Mouse (Mus musculus): ENCODE measurements around the gene Fgf11. TPM values are rescaled to one million over a fixed set of nuclear protein-coding genes. Genes with fewer than 3 reads are reported as not detected.

Fgf11 gene
- polyA plus RNA-seq (2014; fragmentation: Nextera tagmentation; extraction: Ambion mirVana) = 4.3 TPM in 2 replicates

DNA sequence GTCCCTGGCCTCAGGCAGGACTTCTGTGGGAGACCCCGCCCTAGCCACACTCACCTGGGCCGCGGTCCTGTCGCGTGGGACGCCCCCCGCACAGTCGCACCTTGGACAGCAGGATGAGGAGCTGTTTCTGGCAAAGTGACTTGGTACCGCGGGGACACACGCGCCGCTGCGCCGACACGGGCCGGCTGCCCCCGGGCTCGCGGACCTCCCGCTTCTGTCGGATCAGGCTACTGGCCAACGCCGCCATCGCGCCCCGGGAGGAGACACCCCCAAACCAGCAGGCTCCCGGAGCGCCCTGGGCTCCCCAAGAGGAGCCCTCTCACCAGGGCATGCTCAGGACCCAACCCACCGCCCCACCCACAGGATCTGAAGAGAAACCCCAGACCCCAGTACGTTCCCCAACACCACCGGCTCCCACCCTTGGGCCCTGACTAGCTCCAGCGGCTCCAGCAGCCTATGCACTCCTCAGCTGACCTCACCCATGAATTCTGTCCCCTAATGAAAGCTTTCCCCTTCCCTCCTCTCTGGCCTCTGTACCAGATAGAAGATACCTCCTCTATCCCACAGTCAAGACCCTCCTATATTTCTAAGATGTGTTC, at the start of gene Fgf11:
Gene Fgf11 (minus strand): TSS at position 479 of the 599 bp plus-strand sequence.
- peak within 1 kb of the TSS; percentile 88 for H3K4me2 ChIP-seq (replicated peaks)
- H3K9me3 ChIP-seq (ENCODE audit: control insufficient read depth, low read length) = no peaks in the 10 kb centered on the region
- H3K4me3 ChIP-seq (replicated peaks; ENCODE audit: low read length) = peak within 1 kb of the TSS; percentile 49
- H3K9ac ChIP-seq = peak within 1 kb of the TSS; percentile 70
- no peak for DNase-seq (ENCODE audit: low spot score)
- peak within 1 kb of the TSS; percentile 90 for H3K27ac ChIP-seq
- ATAC-seq (ENCODE audit: low FRiP score) = no peak
- peaks cover 26% of the 10 kb centered on the region for H3K27me3 ChIP-seq (ENCODE audit: control insufficient read depth, insufficient read depth, low read length)
- H3K4me1 ChIP-seq (replicated peaks; ENCODE audit: control insufficient read depth, insufficient read depth, low read length) = peaks cover 37% of the 10 kb centered on the region
- H3K36me3 ChIP-seq (replicated peaks; ENCODE audit: control insufficient read depth, insufficient read depth) = no peaks in the 10 kb centered on the region
- WGBS = 1% methylated on average over 33 of the region's 33 CpGs

DNA sequence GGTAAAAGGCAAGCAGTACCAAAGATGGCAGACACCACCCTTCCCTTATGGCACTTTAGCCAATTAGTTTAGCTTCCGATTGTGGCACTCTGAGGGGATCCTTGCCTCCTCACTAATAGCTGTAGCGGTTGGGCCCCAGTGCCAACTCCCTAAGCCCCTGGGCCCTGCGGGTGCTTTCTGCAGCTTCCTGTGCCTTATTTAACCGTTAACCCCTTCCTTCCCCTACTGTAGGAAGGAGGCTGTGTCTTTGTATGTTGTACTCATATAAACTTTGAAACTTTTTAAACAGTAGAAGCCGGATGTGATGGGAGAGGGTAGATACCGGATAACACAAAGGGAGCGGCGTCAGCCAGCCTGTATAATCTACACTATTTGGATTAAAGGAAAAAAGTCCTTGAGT, 49.1 kb upstream of the Fgf11 start:
- DNase-seq (ENCODE audit: low spot score) = no peak
- H3K9ac ChIP-seq = no peak overlapping the region
- H3K4me2 ChIP-seq (replicated peaks) = no peak overlapping the region
- WGBS = 73% methylated on average over 8 of the region's 8 CpGs
- H3K9me3 ChIP-seq (ENCODE audit: control insufficient read depth, low read length) = no peaks in the 10 kb centered on the region
- peaks cover 18% of the 10 kb centered on the region for H3K4me1 ChIP-seq (replicated peaks; ENCODE audit: control insufficient read depth, insufficient read depth, low read length)
- no peaks in the 10 kb centered on the region for H3K27me3 ChIP-seq (ENCODE audit: control insufficient read depth, insufficient read depth, low read length)
- no peak overlapping the region for H3K4me3 ChIP-seq (replicated peaks; ENCODE audit: low read length)
- ATAC-seq (ENCODE audit: low FRiP score) = no peak
- H3K36me3 ChIP-seq (replicated peaks; ENCODE audit: control insufficient read depth, insufficient read depth) = peaks cover 40% of the 10 kb centered on the region
- H3K27ac ChIP-seq = no peak overlapping the region

DNA sequence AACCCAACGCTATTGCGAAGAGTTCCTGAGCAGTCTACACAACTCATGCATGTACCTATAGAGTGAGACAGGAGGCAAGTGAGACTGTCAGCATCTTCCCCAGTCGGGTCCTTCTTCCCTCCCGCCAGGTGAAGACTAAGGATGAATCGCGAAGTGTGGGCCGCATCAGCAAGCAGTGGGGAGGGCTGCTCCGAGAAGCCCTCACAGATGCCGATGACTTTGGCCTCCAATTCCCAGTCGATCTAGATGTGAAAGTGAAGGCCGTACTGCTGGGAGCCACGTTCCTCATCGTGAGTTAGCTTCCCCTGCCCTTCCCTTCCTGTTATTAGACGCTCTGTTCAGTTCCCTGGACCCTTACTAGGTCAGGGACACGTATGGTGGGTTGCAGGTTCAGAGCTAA, 48.2 kb upstream of the Fgf11 start:
- 92% methylated on average over 15 of the region's 15 CpGs for WGBS
- Histone ChIP-seq H3K36me3 (replicated peaks; ENCODE audit: control insufficient read depth, insufficient read depth) (peaks cover 40% of the 10 kb centered on the region), H3K9me3 (ENCODE audit: control insufficient read depth, low read length) (no peaks in the 10 kb centered on the region), H3K4me3 (replicated peaks; ENCODE audit: low read length) (no peak overlapping the region), H3K27me3 (ENCODE audit: control insufficient read depth, insufficient read depth, low read length) (no peaks in the 10 kb centered on the region), H3K4me1 (replicated peaks; ENCODE audit: control insufficient read depth, insufficient read depth, low read length) (peaks cover 24% of the 10 kb centered on the region), H3K27ac (no peak overlapping the region), H3K4me2 (replicated peaks) (no peak overlapping the region), H3K9ac (no peak overlapping the region)
- ATAC-seq (ENCODE audit: low FRiP score) (no peak), DNase-seq (ENCODE audit: low spot score) (no peak)

DNA sequence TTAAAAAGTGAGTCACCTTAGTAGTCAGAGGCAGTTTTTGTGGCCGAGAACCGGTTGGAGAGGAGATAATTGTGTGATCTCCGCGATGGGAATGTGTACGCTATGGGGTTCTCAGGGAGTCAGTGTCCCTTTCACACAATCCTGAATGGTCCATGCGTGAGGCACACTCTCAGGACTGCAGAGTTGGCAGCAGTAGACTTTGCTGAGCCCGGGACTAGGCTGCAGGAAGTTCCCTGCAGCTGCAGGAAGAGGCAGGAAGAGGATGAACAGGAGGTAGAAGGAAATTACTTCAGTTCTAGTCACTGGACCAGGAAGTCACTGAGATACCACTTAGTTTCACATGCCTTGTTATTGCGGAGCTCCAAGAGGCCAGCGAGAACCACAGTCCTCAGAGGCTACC, 47.5 kb upstream of the Fgf11 start:
- Histone ChIP-seq H3K4me1 (replicated peaks; ENCODE audit: control insufficient read depth, insufficient read depth, low read length) (peaks cover 24% of the 10 kb centered on the region), H3K27me3 (ENCODE audit: control insufficient read depth, insufficient read depth, low read length) (no peaks in the 10 kb centered on the region)
- no peak for DNase-seq (ENCODE audit: low spot score)

DNA sequence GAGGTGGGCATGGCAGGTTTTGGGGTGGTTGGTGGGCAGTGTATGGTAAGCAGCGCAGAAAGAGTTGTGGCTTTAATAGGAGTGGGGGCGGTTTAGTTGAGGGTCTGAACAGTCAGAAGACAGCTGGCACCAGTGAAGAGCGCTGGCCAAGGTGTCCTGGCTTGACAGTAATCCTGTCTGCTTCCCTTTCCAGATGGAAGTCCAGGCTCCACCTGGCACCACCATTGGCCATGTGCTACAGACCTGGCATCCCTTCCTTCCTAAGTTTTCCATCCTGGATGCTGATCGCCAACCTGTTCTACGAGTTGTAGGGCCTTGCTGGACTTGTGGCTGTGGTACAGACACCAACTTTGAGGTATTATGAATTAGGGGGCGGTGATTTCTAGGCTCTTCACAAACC, 46.4 kb upstream of the Fgf11 start:
- peak overlapping the region; percentile 60 for H3K4me3 ChIP-seq (replicated peaks; ENCODE audit: low read length)
- H3K4me1 ChIP-seq (replicated peaks; ENCODE audit: control insufficient read depth, insufficient read depth, low read length) = peaks cover 24% of the 10 kb centered on the region
- no peaks in the 10 kb centered on the region for H3K9me3 ChIP-seq (ENCODE audit: control insufficient read depth, low read length)
- H3K9ac ChIP-seq = peak overlapping the region; percentile 77; the same call in 1 of the 2 replicates
- H3K27ac ChIP-seq = no peak overlapping the region
- peak overlapping the region; percentile 86 for H3K4me2 ChIP-seq (replicated peaks)
- H3K27me3 ChIP-seq (ENCODE audit: control insufficient read depth, insufficient read depth, low read length) = no peaks in the 10 kb centered on the region
- DNase-seq (ENCODE audit: low spot score) (no peak), ATAC-seq (ENCODE audit: low FRiP score) (no peak)
- WGBS = 92% methylated on average over 6 of the region's 6 CpGs
- H3K36me3 ChIP-seq (replicated peaks; ENCODE audit: control insufficient read depth, insufficient read depth) = peaks cover 40% of the 10 kb centered on the region

More for the DNA sequence above, 47.5 kb upstream of the Fgf11 start:
- H3K9ac ChIP-seq = no peak overlapping the region
- peaks cover 40% of the 10 kb centered on the region for H3K36me3 ChIP-seq (replicated peaks; ENCODE audit: control insufficient read depth, insufficient read depth)
- no peak overlapping the region for H3K4me2 ChIP-seq (replicated peaks)
- ATAC-seq (ENCODE audit: low FRiP score) = no peak
- no peak overlapping the region for H3K4me3 ChIP-seq (replicated peaks; ENCODE audit: low read length)
- no peaks in the 10 kb centered on the region for H3K9me3 ChIP-seq (ENCODE audit: control insufficient read depth, low read length)
- no peak overlapping the region for H3K27ac ChIP-seq
- 94% methylated on average over 9 of the region's 9 CpGs for WGBS

DNA sequence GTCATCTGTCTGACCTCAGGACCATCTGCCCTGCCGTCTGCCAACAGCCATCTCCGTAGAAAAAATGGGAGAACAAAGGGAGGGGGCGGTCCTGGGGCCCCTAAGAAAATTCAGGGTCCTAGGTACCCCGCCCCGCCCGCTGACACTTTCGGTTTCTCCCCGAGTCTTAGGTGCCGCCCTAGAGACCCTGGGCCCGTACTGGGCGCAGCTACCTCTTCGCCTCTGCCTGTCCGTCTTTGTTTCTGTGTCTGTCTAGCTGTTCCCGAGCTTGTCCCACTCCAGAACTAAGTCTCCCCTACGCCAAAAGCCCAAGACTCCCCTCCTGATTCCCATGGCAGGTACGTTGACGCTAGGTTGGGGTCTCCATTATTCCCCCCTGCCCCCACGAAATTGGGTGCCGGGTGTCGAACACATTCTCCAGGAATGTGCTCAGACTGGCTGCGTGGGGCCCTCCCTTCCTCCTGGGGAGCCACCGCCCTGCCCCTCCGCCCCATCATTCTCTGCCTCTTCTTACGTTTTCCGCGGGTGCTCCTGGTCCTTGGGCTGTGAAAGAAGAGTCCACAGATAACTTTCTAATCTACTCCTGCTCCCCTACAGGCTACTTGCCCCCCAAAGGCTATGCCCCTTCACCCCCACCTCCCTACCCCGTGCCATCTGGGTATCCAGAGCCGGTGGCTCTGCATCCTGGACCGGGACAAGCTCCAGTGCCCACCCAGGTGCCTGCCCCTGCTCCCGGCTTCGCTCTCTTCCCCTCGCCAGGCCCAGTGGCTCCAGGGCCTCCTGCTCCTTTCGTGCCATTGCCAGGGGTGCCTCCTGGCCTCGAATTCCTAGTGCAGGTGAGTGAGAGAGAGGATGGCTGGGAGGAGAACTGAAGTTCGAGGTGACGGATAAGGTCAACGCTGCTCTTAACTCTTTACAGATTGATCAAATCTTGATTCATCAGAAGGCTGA, 45.4 kb upstream of the Fgf11 start:
- peak; percentile 54 for ATAC-seq (ENCODE audit: low FRiP score)
- H3K9me3 ChIP-seq (ENCODE audit: control insufficient read depth, low read length) = no peaks in the 10 kb centered on the region
- no peaks in the 10 kb centered on the region for H3K27me3 ChIP-seq (ENCODE audit: control insufficient read depth, insufficient read depth, low read length)
- peaks cover 24% of the 10 kb centered on the region for H3K4me1 ChIP-seq (replicated peaks; ENCODE audit: control insufficient read depth, insufficient read depth, low read length)
- 11% methylated on average over 37 of the region's 37 CpGs for WGBS
- peak overlapping the region; percentile 60 for H3K4me3 ChIP-seq (replicated peaks; ENCODE audit: low read length)
- peak overlapping the region; percentile 93 for H3K27ac ChIP-seq
- peak overlapping the region; percentile 77 for H3K9ac ChIP-seq
- peaks cover 40% of the 10 kb centered on the region for H3K36me3 ChIP-seq (replicated peaks; ENCODE audit: control insufficient read depth, insufficient read depth)
- peak overlapping the region; percentile 86 for H3K4me2 ChIP-seq (replicated peaks)
- no peak for DNase-seq (ENCODE audit: low spot score)

DNA sequence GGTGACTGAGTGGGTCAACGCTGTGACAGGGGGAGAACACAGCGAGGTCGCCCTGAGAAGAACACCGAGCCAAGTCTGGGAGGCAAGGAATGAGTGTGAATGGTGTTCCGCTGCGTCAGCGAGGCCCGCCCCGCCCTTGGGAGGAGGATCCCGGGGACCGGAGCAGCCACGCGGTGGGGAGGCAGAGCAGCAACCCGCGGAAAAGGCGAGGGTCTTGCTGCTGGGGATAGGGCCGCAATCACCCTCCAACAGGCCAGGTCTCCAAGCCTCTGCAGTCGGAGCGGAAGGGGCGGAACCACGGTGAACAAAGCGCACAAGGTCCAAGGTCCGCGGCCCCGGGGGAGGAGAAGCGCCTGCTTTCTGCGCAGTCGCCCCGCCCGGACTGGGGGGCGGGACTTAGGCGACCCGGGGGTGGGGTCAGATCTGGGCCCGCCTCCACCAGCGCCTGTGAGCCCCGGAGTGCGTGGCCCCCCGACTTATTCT, 44.6 kb upstream of the Fgf11 start, which contains the start of gene Plscr3:
Gene Plscr3 (plus strand): TSS at position 179 of the 483 bp plus-strand sequence.
- H3K4me1 ChIP-seq (replicated peaks; ENCODE audit: control insufficient read depth, insufficient read depth, low read length) = peaks cover 24% of the 10 kb centered on the region
- H3K4me3 ChIP-seq (replicated peaks; ENCODE audit: low read length) = peak within 1 kb of the TSS; percentile 60
- WGBS = under 1% methylated on average over 35 of the region's 38 CpGs
- H3K9me3 ChIP-seq (ENCODE audit: control insufficient read depth, low read length) = no peaks in the 10 kb centered on the region
- no peaks in the 10 kb centered on the region for H3K27me3 ChIP-seq (ENCODE audit: control insufficient read depth, insufficient read depth, low read length)
- peak within 1 kb of the TSS; percentile 93 for H3K27ac ChIP-seq
- H3K4me2 ChIP-seq (replicated peaks) = peak within 1 kb of the TSS; percentile 86
- peaks cover 35% of the 10 kb centered on the region for H3K36me3 ChIP-seq (replicated peaks; ENCODE audit: control insufficient read depth, insufficient read depth)
- ATAC-seq (ENCODE audit: low FRiP score) (peak; percentile 93), DNase-seq (ENCODE audit: low spot score) (peak; percentile 89)
- H3K9ac ChIP-seq = peak within 1 kb of the TSS; percentile 77

DNA sequence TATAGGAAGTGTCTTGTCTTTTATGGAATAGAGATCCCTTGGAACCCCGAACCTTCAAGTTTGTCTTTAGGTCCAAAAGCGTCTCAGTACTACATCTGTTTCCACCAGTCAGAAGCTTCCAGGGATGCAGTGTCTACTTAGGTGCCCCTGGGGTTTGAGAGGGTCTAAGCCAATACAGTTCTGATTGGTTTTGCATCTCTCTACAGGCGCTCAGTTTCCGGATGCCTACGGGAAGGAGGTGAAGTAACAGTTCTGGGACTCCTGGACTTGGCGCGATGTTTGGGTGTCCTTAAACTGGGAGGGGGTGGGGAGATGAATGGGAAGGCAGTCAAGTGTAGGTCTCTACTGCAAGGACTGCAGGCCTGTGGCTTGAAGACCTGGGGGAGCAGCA, 37.1 kb upstream of the Fgf11 start:
- Histone ChIP-seq H3K4me2 (replicated peaks) (peak overlapping the region; percentile 99), H3K9me3 (ENCODE audit: control insufficient read depth, low read length) (no peaks in the 10 kb centered on the region), H3K9ac (peak overlapping the region; percentile 62), H3K27ac (peak overlapping the region; percentile 80), H3K36me3 (replicated peaks; ENCODE audit: control insufficient read depth, insufficient read depth) (peaks cover 3% of the 10 kb centered on the region), H3K4me3 (replicated peaks; ENCODE audit: low read length) (peak overlapping the region; percentile 95), H3K27me3 (ENCODE audit: control insufficient read depth, insufficient read depth, low read length) (no peaks in the 10 kb centered on the region), H3K4me1 (replicated peaks; ENCODE audit: control insufficient read depth, insufficient read depth, low read length) (peaks cover 33% of the 10 kb centered on the region)
- 2% methylated on average over 7 of the region's 7 CpGs for WGBS
- ATAC-seq (ENCODE audit: low FRiP score) = no peak
- no peak for DNase-seq (ENCODE audit: low spot score)
